Mouse (Mus musculus): ENCODE results near the gene Cryzl1.

Cryzl1 gene

GRCm38 (mm10) chr16:91688619-91689334, 40.0 kb downstream of the Cryzl1 start, which contains the start of gene Donson:
TSS of gene Donson (minus strand) at chr16:91688770.
- peak; percentile 91 to 97 for DNase-seq (ENCODE audit: low spot score in 2 of 2)

GRCm38 (mm10) chr16:91688023-91688618, 40.7 kb downstream of the Cryzl1 start:
- DNase-seq (ENCODE audit: low spot score in 2 of 2): no peak

GRCm38 (mm10) chr16:91686369-91686768, 42.4 kb downstream of the Cryzl1 start:
- no peak for DNase-seq (ENCODE audit: low spot score in 2 of 2)

DNA sequence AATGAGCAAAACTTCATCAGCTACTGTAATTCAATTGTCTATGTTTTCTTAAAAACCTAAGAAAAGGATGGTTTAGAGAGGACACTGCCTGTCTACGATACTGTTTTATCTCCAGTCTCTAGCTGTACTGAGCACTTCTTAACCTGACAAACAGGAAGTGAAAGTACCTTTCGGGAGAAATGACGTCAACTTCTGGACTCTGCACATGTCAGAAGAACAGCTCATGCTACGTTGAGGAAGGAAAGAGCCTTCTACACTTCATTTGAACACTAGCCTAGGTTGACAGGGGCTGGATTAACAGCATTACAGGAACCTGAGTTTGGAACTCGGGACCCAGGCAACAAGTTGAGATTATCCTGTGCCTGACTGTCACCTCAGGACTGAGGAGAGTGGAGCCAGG, 43.2 kb downstream of the Cryzl1 start:
- DNase-seq (ENCODE audit: low spot score in 2 of 2): no peak

GRCm38 (mm10) chr16:91680656-91681055, 48.1 kb downstream of the Cryzl1 start:
- DNase-seq (ENCODE audit: low spot score in 2 of 2): no peak

- DNase-seq (ENCODE audit: low spot score in 2 of 2): no peak
Measured at GRCm38 (mm10) chr16:91678147-91678911, 50.4 kb downstream of the Cryzl1 start.

DNA sequence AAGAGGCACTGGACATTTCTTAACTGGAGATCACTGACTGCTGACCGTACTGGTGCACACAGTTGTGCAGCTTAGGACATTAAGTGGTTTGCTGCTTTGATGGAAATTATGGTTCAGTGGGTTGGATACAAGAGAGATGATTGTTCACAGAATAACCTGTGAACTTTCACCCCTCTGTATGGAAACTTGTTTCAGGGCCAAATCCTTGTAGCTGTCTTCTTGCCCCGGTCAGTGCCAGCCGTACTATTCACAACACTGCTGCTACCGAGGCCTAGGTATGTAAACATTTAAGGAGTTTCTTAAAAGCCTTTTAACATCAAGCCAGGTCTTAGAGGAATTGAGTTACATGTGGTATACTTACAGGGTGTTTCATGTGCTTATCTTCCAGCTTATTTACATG, 54.3 kb downstream of the Cryzl1 start:
- DNase-seq (ENCODE audit: low spot score in 2 of 2): no peak

DNA sequence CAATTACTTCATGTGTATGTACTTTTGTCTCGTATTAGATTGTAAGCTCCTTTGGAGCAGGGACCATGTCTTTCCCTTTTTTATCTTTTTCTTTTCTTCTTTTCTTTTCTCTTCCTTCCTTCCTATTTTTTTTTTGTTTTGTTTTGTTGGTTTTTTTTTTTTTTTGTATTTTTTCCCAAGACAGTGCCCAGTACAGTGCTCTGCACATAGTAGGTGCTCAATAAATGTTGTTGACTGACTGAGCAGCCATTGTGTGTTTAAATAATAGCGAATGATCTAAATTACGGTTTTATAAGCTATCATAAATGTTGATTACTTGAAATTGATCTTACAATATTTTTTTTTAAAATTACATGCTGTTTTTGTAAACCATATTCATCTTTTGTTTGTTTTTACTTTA, 65.0 kb downstream of the Cryzl1 start:
- no peak for DNase-seq (ENCODE audit: low spot score in 2 of 2)

GRCm38 (mm10) chr16:91662336-91662735, 66.4 kb downstream of the Cryzl1 start:
- no peak for DNase-seq (ENCODE audit: low spot score in 2 of 2)

DNA sequence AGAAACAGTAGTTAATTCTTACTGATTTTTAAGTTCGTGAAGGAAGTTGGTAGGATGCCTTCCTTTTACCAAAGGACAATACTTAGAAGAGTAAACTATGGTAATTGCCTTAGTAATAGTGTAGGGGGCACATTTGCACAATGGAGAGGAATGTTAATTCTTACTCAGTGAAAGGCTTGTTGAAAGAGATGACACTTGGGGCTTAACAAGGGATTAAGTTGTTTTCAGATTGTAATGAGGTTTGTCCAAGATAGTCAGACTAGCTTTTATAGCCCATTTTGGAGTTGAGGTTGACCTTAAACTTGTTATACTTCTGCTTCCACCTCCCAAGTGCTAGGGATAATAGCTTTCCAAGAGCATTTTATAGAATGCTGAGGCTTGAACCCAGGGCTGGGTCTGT, 67.4 kb downstream of the Cryzl1 start:
- DNase-seq (ENCODE audit: low spot score in 2 of 2): no peak

DNA sequence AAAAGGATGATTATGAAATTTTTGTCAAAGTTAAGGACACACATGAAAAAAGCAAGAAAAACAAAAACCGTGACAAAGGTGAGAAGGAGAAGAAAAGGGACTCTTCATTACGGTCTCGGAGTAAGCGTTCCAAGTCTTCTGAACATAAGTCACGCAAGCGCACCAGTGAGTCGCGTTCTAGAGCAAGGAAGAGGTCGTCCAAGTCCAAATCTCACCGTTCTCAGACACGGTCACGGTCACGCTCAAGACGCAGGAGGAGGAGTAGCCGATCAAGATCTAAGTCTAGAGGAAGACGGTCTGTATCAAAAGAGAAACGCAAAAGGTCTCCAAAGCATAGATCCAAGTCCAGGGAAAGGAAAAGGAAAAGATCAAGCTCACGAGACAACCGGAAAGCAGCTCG, 69.0 kb downstream of the Cryzl1 start:
- DNase-seq (ENCODE audit: low spot score in 2 of 2): no peak

DNA sequence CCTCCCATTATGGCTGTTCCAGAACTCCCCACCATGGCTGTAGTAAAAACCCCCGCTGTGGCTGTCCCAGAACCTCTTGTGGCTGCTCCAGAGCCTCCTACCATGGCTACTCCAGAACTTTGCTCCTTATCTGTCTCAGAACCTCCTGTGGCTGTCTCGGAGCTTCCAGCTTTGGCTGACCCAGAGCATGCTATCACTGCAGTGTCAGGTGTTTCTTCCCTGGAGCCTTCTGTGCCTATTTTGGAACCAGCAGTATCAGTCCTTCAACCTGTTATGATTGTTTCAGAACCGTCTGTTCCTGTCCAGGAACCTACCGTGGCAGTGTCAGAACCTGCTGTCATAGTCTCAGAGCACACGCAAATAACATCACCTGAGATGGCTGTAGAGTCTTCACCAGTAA, 70.3 kb downstream of the Cryzl1 start:
- DNase-seq (ENCODE audit: low spot score in 2 of 2): no peak

DNA sequence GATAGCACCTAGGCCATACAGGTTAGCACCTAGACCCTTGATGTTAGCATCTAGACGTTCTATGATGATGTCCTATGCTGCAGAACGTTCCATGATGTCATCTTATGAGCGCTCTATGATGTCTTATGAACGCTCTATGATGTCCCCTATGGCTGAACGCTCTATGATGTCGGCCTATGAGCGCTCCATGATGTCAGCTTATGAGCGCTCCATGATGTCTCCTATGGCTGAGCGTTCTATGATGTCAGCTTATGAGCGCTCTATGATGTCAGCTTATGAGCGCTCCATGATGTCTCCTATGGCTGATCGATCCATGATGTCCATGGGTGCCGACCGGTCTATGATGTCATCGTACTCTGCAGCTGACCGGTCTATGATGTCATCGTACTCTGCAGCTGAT, 71.5 kb downstream of the Cryzl1 start:
- no peak for DNase-seq (ENCODE audit: low spot score in 2 of 2)

GRCm38 (mm10) chr16:91655285-91655684, 73.5 kb downstream of the Cryzl1 start:
- no peak for DNase-seq (ENCODE audit: low spot score in 2 of 2)

DNA sequence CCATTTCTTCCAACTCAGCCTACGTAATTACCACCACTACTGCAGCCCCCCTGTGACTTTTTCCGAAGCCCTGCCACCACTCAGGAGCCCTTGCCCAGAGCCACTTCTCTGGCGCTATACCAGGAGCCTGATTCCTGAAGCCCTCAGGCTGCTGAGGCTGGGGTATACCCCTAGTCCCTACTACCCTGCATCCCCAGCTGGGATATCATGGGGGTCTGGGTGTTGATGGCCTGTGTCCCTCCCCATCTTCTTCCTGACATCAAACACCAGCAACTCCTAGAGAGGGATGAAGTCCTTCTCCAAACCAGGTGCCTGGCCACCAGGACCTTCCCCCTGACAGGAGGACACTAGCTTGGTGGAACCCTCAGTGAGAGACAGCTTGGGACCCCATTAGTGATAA, 76.6 kb downstream of the Cryzl1 start:
- DNase-seq (ENCODE audit: low spot score in 2 of 2): no peak

- DNase-seq (ENCODE audit: low spot score in 2 of 2): no peak
Measured at GRCm38 (mm10) chr16:91649781-91650180, 79.0 kb downstream of the Cryzl1 start.

DNA sequence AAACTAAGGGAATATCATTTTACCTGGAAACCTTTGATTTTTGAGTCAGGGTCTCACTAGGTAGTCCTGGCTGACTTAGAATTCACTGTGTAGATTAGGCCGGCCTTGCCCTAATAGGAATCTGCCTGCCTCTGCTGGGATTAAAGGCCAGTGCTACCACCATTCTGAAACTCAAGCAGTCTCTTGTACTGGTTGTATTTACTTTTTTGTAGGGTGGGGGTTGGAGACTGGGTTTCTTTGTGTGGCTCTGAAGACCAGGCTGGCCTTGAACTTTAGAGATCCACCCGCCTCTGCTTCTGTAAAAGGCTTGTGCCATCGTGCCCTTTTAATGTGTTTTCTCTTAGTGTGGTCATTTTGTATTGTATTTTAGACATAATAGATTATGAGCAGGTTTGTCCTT, 79.5 kb downstream of the Cryzl1 start:
- DNase-seq (ENCODE audit: low spot score in 2 of 2): no peak

DNA sequence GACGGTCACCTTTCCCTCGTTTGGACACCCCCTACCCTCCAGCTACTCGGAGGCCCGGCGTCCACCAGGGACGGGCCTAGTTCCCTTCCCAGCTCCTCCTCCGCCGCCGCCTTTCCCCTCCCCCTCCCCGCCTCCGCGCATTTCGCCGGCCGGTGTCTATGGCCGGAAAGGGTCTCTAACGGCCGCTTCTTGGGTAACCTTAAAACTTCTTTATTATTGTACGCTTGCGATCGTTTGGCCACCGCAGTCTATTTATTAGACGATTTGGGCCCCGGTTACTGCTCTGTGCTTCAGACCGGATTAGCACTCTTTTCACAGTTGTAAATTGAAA, 80.6 kb downstream of the Cryzl1 start:
- DNase-seq (ENCODE audit: low spot score in 2 of 2): peak; percentile 69 to 70

GRCm38 (mm10) chr16:91647461-91648219, 81.1 kb downstream of the Cryzl1 start, which contains the start of gene Son:
TSS of gene Son (plus strand) at chr16:91647506.
- DNase-seq (ENCODE audit: low spot score in 2 of 2): peak; percentile 93 to 96

- DNase-seq (ENCODE audit: low spot score in 2 of 2): peak; percentile 93 to 94
Measured at GRCm38 (mm10) chr16:91646681-91647419, 81.9 kb downstream of the Cryzl1 start, which contains the start of gene Gart. TSS of gene Gart (minus strand) at chr16:91646952.

DNA sequence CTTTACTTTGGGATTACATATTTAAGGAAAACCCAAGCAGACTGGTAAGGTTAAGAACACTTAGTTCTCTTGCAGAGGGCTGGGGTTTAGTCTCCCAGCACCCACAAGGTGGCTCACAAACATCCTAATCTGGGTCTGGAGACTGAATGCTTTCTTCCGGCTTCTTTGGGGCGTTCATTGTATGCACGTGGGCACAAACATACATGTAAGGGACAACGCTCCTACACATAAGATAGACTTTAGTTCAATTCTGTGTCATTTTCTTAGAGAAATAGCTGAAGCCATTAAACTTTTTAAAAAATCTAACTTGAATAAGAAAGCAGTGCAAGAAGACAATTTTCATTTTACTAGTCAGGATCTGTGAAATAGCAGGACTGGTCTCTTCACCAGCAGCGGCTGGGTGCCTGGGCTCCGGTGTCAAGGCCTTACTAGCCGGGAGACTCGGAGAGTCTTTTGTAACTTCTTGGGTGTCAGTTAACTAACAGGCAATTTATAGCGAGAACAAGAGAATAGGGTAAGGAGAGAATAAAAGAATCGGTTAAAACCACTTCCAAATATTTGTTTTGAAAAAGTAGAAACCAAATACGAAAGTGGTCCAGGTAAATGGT, 82.7 kb downstream of the Cryzl1 start:
- DNase-seq (ENCODE audit: low spot score in 2 of 2): peak; percentile 32 to 50

All from thymus, postnatal 10 days (tissue).